10 mouse cellular contexts compared by ENCODE assay signal in the genomic region with DNA sequence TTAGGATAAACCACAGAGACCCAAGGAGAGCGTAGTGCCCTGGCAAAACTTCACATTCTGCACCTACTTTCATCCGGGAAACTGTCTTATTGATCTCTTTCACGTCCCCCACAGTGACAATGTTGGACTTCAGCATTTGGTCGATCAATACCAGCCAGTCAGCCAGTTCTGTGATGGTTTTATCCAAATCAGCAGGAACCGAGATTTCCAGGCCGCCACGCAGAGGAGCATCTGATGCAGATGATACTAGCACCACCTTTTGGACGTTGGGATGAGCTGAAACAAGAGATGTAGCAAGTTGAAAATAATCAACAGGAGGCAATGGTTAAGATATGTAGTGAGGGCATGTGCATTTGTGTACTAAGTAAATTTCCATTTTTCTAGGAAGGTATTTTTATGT.
DNase-seq lines count a peak whose midpoint lies in the region; ATAC-seq and TF ChIP-seq lines count a peak whose summit lies in the region.
"Had no signal": no experiment of that assay in that cellular context is flagged by ENCODE, and none has a peak within 500 bp of the region (broad histone marks: within the 10 kb centered on the region; RNA-seq: fewer than 3 reads in every experiment).

No protein-coding gene starts in this region.

- peaks cover 16% of the 10 kb centered on the region for H3K36me3 ChIP-seq in kidney, postnatal 0 days (ENCODE audit: insufficient read depth, low read length)
- peaks cover 45% of the 10 kb centered on the region for H3K36me3 ChIP-seq in kidney, embryonic 15.5 days
- no peaks in the 10 kb centered on the region for H3K36me3 ChIP-seq in liver, embryonic 14.5 days (replicated peaks; ENCODE audit: control insufficient read depth, insufficient read depth, low read depth)
- H3K36me3 ChIP-seq in neural tube, embryonic 15.5 days, result no peaks in the 10 kb centered on the region

- ATAC-seq in kidney, postnatal 0 days (replicated peaks; ENCODE audit: low FRiP score, low read depth), result no peak
- no peak for ATAC-seq in kidney, embryonic 15.5 days (replicated peaks; ENCODE audit: low FRiP score)
- ATAC-seq in liver, embryonic 14.5 days (ENCODE audit: insufficient read depth), result 0 out of 2 replicates have a peak, but pooled peaks have one; percentile 35
- no peak for ATAC-seq in neural tube, embryonic 15.5 days (ENCODE audit: low FRiP score)

- no peak for TF ChIP-seq POLR2A in brain, embryonic 14.5 days (IDR thresholded peaks at IDR 0.05; ENCODE audit: borderline replicate concordance, extremely low read depth, insufficient read depth, insufficient read length, poor library complexity, severe bottlenecking)

- peak; percentile 19; the same call in 1 of the 2 replicates for TF ChIP-seq CTCF in kidney, postnatal 0 days (IDR thresholded peaks at IDR 0.05; ENCODE audit: low read depth)
- TF ChIP-seq CTCF in brain, embryonic 14.5 days (IDR thresholded peaks at IDR 0.05; ENCODE audit: borderline replicate concordance, extremely low read depth, insufficient read depth, insufficient read length), result peak; percentile 12; the same call in 1 of the 2 replicates
- no peak; the same call in 1 of the 2 replicates for TF ChIP-seq CTCF in liver, embryonic 14.5 days (IDR thresholded peaks at IDR 0.05; ENCODE audit: low read depth)

- H3K4me2 ChIP-seq in kidney, postnatal 0 days (ENCODE audit: low read length), result no peak overlapping the region
- no peak overlapping the region for H3K4me2 ChIP-seq in kidney, embryonic 15.5 days
- H3K4me2 ChIP-seq in liver, embryonic 14.5 days (ENCODE audit: low read depth), result no peak overlapping the region
- no peak overlapping the region for H3K4me2 ChIP-seq in neural tube, embryonic 15.5 days
- H3K4me2 ChIP-seq: limb, embryonic 13.5 days had no signal

- no peak overlapping the region for H3K9ac ChIP-seq in kidney, postnatal 0 days (ENCODE audit: low read depth, low read length)
- no peak overlapping the region for H3K9ac ChIP-seq in kidney, embryonic 15.5 days
- no peak overlapping the region for H3K9ac ChIP-seq in liver, embryonic 14.5 days (replicated peaks)
- H3K9ac ChIP-seq in neural tube, embryonic 15.5 days (replicated peaks), result no peak overlapping the region
- H3K9ac ChIP-seq: limb, embryonic 13.5 days had no signal

- no peaks in the 10 kb centered on the region for H3K9me3 ChIP-seq in kidney, postnatal 0 days (replicated peaks; ENCODE audit: low read length)
- H3K9me3 ChIP-seq in kidney, embryonic 15.5 days (replicated peaks), result no peaks in the 10 kb centered on the region
- H3K9me3 ChIP-seq in liver, embryonic 14.5 days (ENCODE audit: control insufficient read depth, low read length), result no peaks in the 10 kb centered on the region
- no peaks in the 10 kb centered on the region for H3K9me3 ChIP-seq in neural tube, embryonic 15.5 days (replicated peaks)
- H3K9me3 ChIP-seq: limb, embryonic 13.5 days had no signal

- no peak for DNase-seq in kidney, postnatal 0 days (ENCODE audit: low spot score)
- peak; percentile 51 for DNase-seq in brain, embryonic 14.5 days (ENCODE audit: low read depth)
- DNase-seq in layer of hippocampus, adult 9-11 months, result peak; percentile 8
- DNase-seq in liver, embryonic 14.5 days (ENCODE audit: low read depth in 3 of 3, low spot score in 3 of 3), result no peak
- no peak for DNase-seq in testis, postnatal 14 days (ENCODE audit: low spot score)
- DNase-seq in neural tube, embryonic 10.5 days (ENCODE audit: extremely low spot score, low spot score), result no peak
- DNase-seq: kidney, adult 18-20 months had no signal

- H3K27me3 ChIP-seq in kidney, postnatal 0 days (ENCODE audit: insufficient read depth, low read length), result no peaks in the 10 kb centered on the region
- no peaks in the 10 kb centered on the region for H3K27me3 ChIP-seq in kidney, embryonic 15.5 days
- H3K27me3 ChIP-seq in liver, embryonic 14.5 days (ENCODE audit: control insufficient read depth, insufficient read depth, low read length), result no peaks in the 10 kb centered on the region
- H3K27me3 ChIP-seq in neural tube, embryonic 15.5 days (replicated peaks), result no peaks in the 10 kb centered on the region
- H3K27me3 ChIP-seq: limb, embryonic 13.5 days had no signal

- TF ChIP-seq EP300 in liver, embryonic 14.5 days (IDR thresholded peaks at IDR 0.05; ENCODE audit: low read depth), result no peak

- no peaks in the 10 kb centered on the region for H3K4me1 ChIP-seq in kidney, postnatal 0 days (replicated peaks; ENCODE audit: insufficient read depth, low read length)
- H3K4me1 ChIP-seq in kidney, embryonic 15.5 days, result no peaks in the 10 kb centered on the region
- no peaks in the 10 kb centered on the region for H3K4me1 ChIP-seq in liver, embryonic 14.5 days (replicated peaks; ENCODE audit: control insufficient read depth in 2 of 2, insufficient read depth in 2 of 2, low read length in 1 of 2)
- H3K4me1 ChIP-seq in neural tube, embryonic 15.5 days, result no peaks in the 10 kb centered on the region
- H3K4me1 ChIP-seq: limb, embryonic 13.5 days had no signal

- 82% methylated on average over 8 of the region's 8 CpGs for WGBS in kidney, postnatal 0 days
- WGBS in kidney, embryonic 15.5 days, result 83% methylated on average over 8 of the region's 8 CpGs
- WGBS in liver, embryonic 14.5 days (ENCODE audit: insufficient replicate concordance), result 63% methylated on average over 8 of the region's 8 CpGs
- WGBS in neural tube, embryonic 15.5 days, result 74% methylated on average over 8 of the region's 8 CpGs

- H3K27ac ChIP-seq in kidney, postnatal 0 days, result no peak overlapping the region
- no peak overlapping the region for H3K27ac ChIP-seq in kidney, embryonic 15.5 days
- H3K27ac ChIP-seq in liver, embryonic 14.5 days, result no peak overlapping the region
- H3K27ac ChIP-seq in neural tube, embryonic 15.5 days (replicated peaks), result no peak overlapping the region
- H3K27ac ChIP-seq: limb, embryonic 13.5 days had no signal

- no peak overlapping the region for H3K4me3 ChIP-seq in kidney, postnatal 0 days (replicated peaks; ENCODE audit: low read depth, low read length)
- no peak overlapping the region for H3K4me3 ChIP-seq in kidney, embryonic 15.5 days (replicated peaks)
- H3K4me3 ChIP-seq in liver, embryonic 14.5 days (ENCODE audit: insufficient read depth in 1 of 2, low read depth in 2 of 2, low read length in 2 of 2), result no peak overlapping the region
- H3K4me3 ChIP-seq in neural tube, embryonic 15.5 days (replicated peaks), result no peak overlapping the region
- H3K4me3 ChIP-seq: limb, embryonic 13.5 days had no signal

Comparison
In these comparisons a context has a peak if more than half of its experiments do, and no peak if none do; other contexts are left out.
1. DNase-seq: peak in brain, embryonic 14.5 days (single experiment) and layer of hippocampus, adult 9-11 months (single experiment); none in kidney, postnatal 0 days (single experiment), liver, embryonic 14.5 days (0 of 3), testis, postnatal 14 days (single experiment) and neural tube, embryonic 10.5 days (single experiment).